Mouse (Mus musculus) kidney, adult 2 months (tissue): ENCODE measurements around the gene Fam84b.

Source experiments
- CTCF ChIP-seq: fragments of 200-500 bp; conservative IDR thresholded peaks from 2 replicates; pipeline ENCODE4 v1.5.1; 2011; ENCODE audit warnings: low read depth, mild to moderate bottlenecking, control low read depth, low read length, moderate library complexity, mixed read lengths; ENCODE audit not compliant: insufficient read depth, insufficient read length
- POLR2A ChIP-seq: fragments of 200-500 bp; IDR thresholded peaks from one replicate; pipeline ENCODE4 v1.6.1; 2011; ENCODE audit warnings: low read depth, low read length, control low read depth

GRCm38 (mm10) chr15:60793041-60793673 is 60.4 kb downstream of the Fam84b start:
- TF ChIP-seq CTCF = no peak
- TF ChIP-seq POLR2A = no peak
